Mouse (Mus musculus): ENCODE data around the gene Znrf2. TPM values are rescaled to one million over a fixed set of nuclear protein-coding genes. Genes with fewer than 3 reads are reported as not detected.

Gene Znrf2
- polyA plus RNA-seq, 1 experiment from 2014 or later, result 19.5 TPM

Other genes with a start within 250 kb of the Znrf2 start
- gene Plekha8, start 221.8 kb upstream of the Znrf2 start, polyA plus RNA-seq (2015; fragmentation: Nextera tagmentation; extraction: Ambion mirVana), result 10.5 and 10.7 TPM in 2 replicates
- 6.8 and 9.0 TPM in 2 replicates for gene Fkbp14, start 219.6 kb upstream of the Znrf2 start, polyA plus RNA-seq (2015; fragmentation: Nextera tagmentation; extraction: Ambion mirVana)
- 163 and 168 TPM in 2 replicates for gene Mturn, start 135.3 kb upstream of the Znrf2 start, polyA plus RNA-seq (2015; fragmentation: Nextera tagmentation; extraction: Ambion mirVana)
- gene Nod1, start 155.7 kb downstream of the Znrf2 start, polyA plus RNA-seq (2015; fragmentation: Nextera tagmentation; extraction: Ambion mirVana), result 2.3 and 2.5 TPM in 2 replicates
- gene Ggct, start 176.0 kb downstream of the Znrf2 start, polyA plus RNA-seq (2015; fragmentation: Nextera tagmentation; extraction: Ambion mirVana), result 18.9 and 21.0 TPM in 2 replicates
- gene Gars, start 221.1 kb downstream of the Znrf2 start, polyA plus RNA-seq (2015; fragmentation: Nextera tagmentation; extraction: Ambion mirVana), result 229 and 233 TPM in 2 replicates